Mouse (Mus musculus): ENCODE measurements at regions not wholly inside any gene's neighbourhood (a gene's known extent, or its start where the extent isn't known, plus 50 kb on each side); places are given as distances from the start of the nearest gene placed in this dataset.
A peak's percentile ranks its signal among the peaks of the same experiment; 100 is the strongest.

DNA sequence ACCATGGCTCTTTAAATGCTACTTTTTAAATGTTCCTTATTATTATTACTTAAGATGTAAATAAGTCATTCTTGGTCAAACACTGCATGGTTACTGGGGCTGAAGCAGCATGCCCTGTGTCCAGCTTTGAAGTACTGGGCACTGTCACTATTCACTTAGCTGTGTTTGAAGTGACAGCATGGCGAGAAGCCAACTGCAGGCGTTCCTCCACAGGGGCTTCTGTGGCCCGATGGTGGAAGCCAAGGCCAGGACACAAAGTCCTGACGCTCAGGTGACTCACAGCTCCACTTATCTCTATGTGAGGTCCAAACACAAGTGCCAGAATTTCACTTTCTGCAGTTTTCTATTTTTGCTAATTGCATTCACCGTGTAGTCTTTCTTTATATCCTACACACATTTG, 65.3 kb downstream of the Cdca7 start:
- DNase-seq (ENCODE audit: low spot score) (no peak), ATAC-seq (no peak)
- H3K4me3 ChIP-seq (ENCODE audit: low read depth, low read length): no peak overlapping the region
- no peak overlapping the region for H3K4me2 ChIP-seq (replicated peaks; ENCODE audit: low read depth, low read length)
- no peaks in the 10 kb centered on the region for H3K4me1 ChIP-seq (ENCODE audit: insufficient read depth, low read depth, low read length)
- WGBS: 48% methylated on average over 5 of the region's 5 CpGs
- no peaks in the 10 kb centered on the region for H3K36me3 ChIP-seq (ENCODE audit: insufficient read depth, low read length)
- no peak overlapping the region for H3K9ac ChIP-seq (replicated peaks; ENCODE audit: low read depth)
- H3K27ac ChIP-seq (ENCODE audit: low read length): no peak overlapping the region
- no peaks in the 10 kb centered on the region for H3K9me3 ChIP-seq (ENCODE audit: low read length)
- no peaks in the 10 kb centered on the region for H3K27me3 ChIP-seq (replicated peaks; ENCODE audit: insufficient read depth, low read length)
- no peak for TF ChIP-seq CTCF (IDR thresholded peaks at IDR 0.05)
- no peak for TF ChIP-seq EP300 (IDR thresholded peaks at IDR 0.05)

DNA sequence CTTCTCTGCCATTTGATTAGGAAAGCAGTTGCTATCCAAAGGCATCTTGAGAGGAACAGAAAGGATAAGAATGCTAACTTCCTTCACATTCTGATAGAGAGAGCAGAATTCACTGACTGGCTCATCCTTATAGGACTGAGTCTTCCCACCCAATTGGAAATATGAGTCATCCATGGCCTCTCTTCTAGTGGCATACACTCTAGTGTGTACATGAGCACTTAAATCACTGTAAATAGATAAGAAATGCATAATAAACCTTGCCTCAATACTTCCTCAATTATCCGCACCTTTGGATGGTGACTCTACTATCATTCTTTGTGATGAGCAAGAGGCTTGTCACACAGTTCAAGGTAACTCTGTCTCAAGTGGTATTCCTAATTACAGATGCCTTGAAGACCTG, 69.5 kb downstream of the Cdca7 start:
- Histone ChIP-seq H3K36me3 (ENCODE audit: insufficient read depth, low read length) (no peaks in the 10 kb centered on the region), H3K27me3 (replicated peaks; ENCODE audit: insufficient read depth, low read length) (no peaks in the 10 kb centered on the region), H3K4me2 (replicated peaks; ENCODE audit: low read depth, low read length) (no peak overlapping the region), H3K27ac (ENCODE audit: low read length) (no peak overlapping the region), H3K4me1 (ENCODE audit: insufficient read depth, low read depth, low read length) (peaks cover 3% of the 10 kb centered on the region; the same call in 1 of the 2 replicates), H3K4me3 (ENCODE audit: low read depth, low read length) (no peak overlapping the region), H3K9ac (replicated peaks; ENCODE audit: low read depth) (no peak overlapping the region), H3K9me3 (ENCODE audit: low read length) (no peaks in the 10 kb centered on the region)
- TF ChIP-seq CTCF (IDR thresholded peaks at IDR 0.05) (no peak), EP300 (IDR thresholded peaks at IDR 0.05) (no peak)
- WGBS: 84% methylated on average over 1 of the region's 1 CpGs
- DNase-seq (ENCODE audit: low spot score) (no peak), ATAC-seq (no peak)

- TF ChIP-seq CTCF (IDR thresholded peaks at IDR 0.05) (no peak), EP300 (IDR thresholded peaks at IDR 0.05) (0 out of 2 replicates have a peak, but pooled peaks have one; percentile 29)
- Histone ChIP-seq H3K27me3 (replicated peaks; ENCODE audit: insufficient read depth, low read length) (no peaks in the 10 kb centered on the region), H3K9ac (replicated peaks; ENCODE audit: low read depth) (no peak overlapping the region), H3K4me1 (ENCODE audit: insufficient read depth, low read depth, low read length) (peaks cover 3% of the 10 kb centered on the region; the same call in 1 of the 2 replicates), H3K27ac (ENCODE audit: low read length) (no peak overlapping the region), H3K9me3 (ENCODE audit: low read length) (no peaks in the 10 kb centered on the region), H3K4me3 (ENCODE audit: low read depth, low read length) (no peak overlapping the region), H3K4me2 (replicated peaks; ENCODE audit: low read depth, low read length) (no peak overlapping the region), H3K36me3 (ENCODE audit: insufficient read depth, low read length) (no peaks in the 10 kb centered on the region)
- 28% methylated on average over 5 of the region's 5 CpGs for WGBS
- ATAC-seq (peak; percentile 21; the same call in 1 of the 2 replicates), DNase-seq (ENCODE audit: low spot score) (peak; percentile 29)
Measured at GRCm38 (mm10) chr2:72546476-72546875, 70.5 kb downstream of the Cdca7 start.

- 10% methylated on average over 4 of the region's 4 CpGs for WGBS
- ATAC-seq (no peak), DNase-seq (ENCODE audit: low spot score) (no peak)
Measured at GRCm38 (mm10) chr2:72546963-72547362, 71.0 kb downstream of the Cdca7 start.

DNA sequence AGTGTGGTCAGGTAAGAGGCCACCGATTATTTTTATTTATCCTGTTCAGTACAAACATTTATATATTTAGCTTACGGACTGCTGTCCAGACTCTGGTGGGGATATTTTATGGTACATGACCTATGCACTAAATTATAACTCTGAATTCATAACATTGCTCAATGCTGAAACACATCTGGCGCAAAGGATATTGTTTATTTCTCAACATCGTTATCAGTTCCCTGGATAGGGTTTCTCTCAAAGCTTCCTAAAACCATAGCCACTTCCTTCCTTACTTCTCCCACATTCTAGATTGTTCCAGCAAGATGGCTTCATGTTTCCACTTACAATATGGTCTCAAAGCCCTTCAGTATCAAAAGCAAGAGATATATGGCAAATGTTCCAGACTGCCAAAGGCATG, 75.3 kb downstream of the Cdca7 start:
- no peak overlapping the region for H3K4me3 ChIP-seq (ENCODE audit: low read depth, low read length)
- TF ChIP-seq EP300 (IDR thresholded peaks at IDR 0.05): no peak
- TF ChIP-seq CTCF (IDR thresholded peaks at IDR 0.05): no peak
- no peak overlapping the region for H3K9ac ChIP-seq (replicated peaks; ENCODE audit: low read depth)
- no peaks in the 10 kb centered on the region for H3K9me3 ChIP-seq (ENCODE audit: low read length)
- no peaks in the 10 kb centered on the region for H3K36me3 ChIP-seq (ENCODE audit: insufficient read depth, low read length)
- H3K4me2 ChIP-seq (replicated peaks; ENCODE audit: low read depth, low read length): no peak overlapping the region
- H3K27ac ChIP-seq (ENCODE audit: low read length): no peak overlapping the region
- H3K4me1 ChIP-seq (ENCODE audit: insufficient read depth, low read depth, low read length): peaks cover 3% of the 10 kb centered on the region; the same call in 1 of the 2 replicates
- ATAC-seq: no peak
- WGBS: 51% methylated on average over 4 of the region's 4 CpGs
- H3K27me3 ChIP-seq (replicated peaks; ENCODE audit: insufficient read depth, low read length): no peaks in the 10 kb centered on the region
- peak; percentile 55 for DNase-seq (ENCODE audit: low spot score)

More at GRCm38 (mm10) chr2:72546963-72547362, 71.0 kb downstream of the Cdca7 start:
- no peaks in the 10 kb centered on the region for H3K9me3 ChIP-seq (ENCODE audit: low read length)
- H3K9ac ChIP-seq (replicated peaks; ENCODE audit: low read depth): no peak overlapping the region
- H3K4me3 ChIP-seq (ENCODE audit: low read depth, low read length): no peak overlapping the region
- H3K27ac ChIP-seq (ENCODE audit: low read length): no peak overlapping the region
- H3K4me1 ChIP-seq (ENCODE audit: insufficient read depth, low read depth, low read length): peaks cover 3% of the 10 kb centered on the region; the same call in 1 of the 2 replicates
- TF ChIP-seq CTCF (IDR thresholded peaks at IDR 0.05): no peak
- no peak for TF ChIP-seq EP300 (IDR thresholded peaks at IDR 0.05)
- no peaks in the 10 kb centered on the region for H3K36me3 ChIP-seq (ENCODE audit: insufficient read depth, low read length)
- no peaks in the 10 kb centered on the region for H3K27me3 ChIP-seq (replicated peaks; ENCODE audit: insufficient read depth, low read length)
- H3K4me2 ChIP-seq (replicated peaks; ENCODE audit: low read depth, low read length): no peak overlapping the region

- Histone ChIP-seq H3K4me3 (ENCODE audit: low read depth, low read length) (no peak overlapping the region), H3K9me3 (ENCODE audit: low read length) (no peaks in the 10 kb centered on the region), H3K27me3 (replicated peaks; ENCODE audit: insufficient read depth, low read length) (no peaks in the 10 kb centered on the region), H3K9ac (replicated peaks; ENCODE audit: low read depth) (no peak overlapping the region), H3K4me1 (ENCODE audit: insufficient read depth, low read depth, low read length) (no peaks in the 10 kb centered on the region), H3K4me2 (replicated peaks; ENCODE audit: low read depth, low read length) (no peak overlapping the region), H3K36me3 (ENCODE audit: insufficient read depth, low read length) (no peaks in the 10 kb centered on the region), H3K27ac (ENCODE audit: low read length) (0 out of 2 replicates have a peak overlapping the region, but pooled peaks have one; percentile 20)
- WGBS: 48% methylated on average over 5 of the region's 5 CpGs
- TF ChIP-seq EP300 (IDR thresholded peaks at IDR 0.05): peak; percentile 58
- TF ChIP-seq CTCF (IDR thresholded peaks at IDR 0.05): no peak
- DNase-seq (ENCODE audit: low spot score): peak; percentile 84
- ATAC-seq: peak; percentile 73
Measured at GRCm38 (mm10) chr2:72554603-72555002, 78.6 kb downstream of the Cdca7 start.

- WGBS: 83% methylated on average over 4 of the region's 4 CpGs
- no peaks in the 10 kb centered on the region for H3K9me3 ChIP-seq (ENCODE audit: low read length)
- no peak overlapping the region for H3K4me2 ChIP-seq (replicated peaks; ENCODE audit: low read depth, low read length)
- no peak for DNase-seq (ENCODE audit: low spot score)
- no peak for TF ChIP-seq EP300 (IDR thresholded peaks at IDR 0.05)
- TF ChIP-seq CTCF (IDR thresholded peaks at IDR 0.05): no peak
- no peak; the same call in 1 of the 2 replicates for ATAC-seq
- H3K4me3 ChIP-seq (ENCODE audit: low read depth, low read length): no peak overlapping the region
- H3K27ac ChIP-seq (ENCODE audit: low read length): 0 out of 2 replicates have a peak overlapping the region, but pooled peaks have one; percentile 20
- no peaks in the 10 kb centered on the region for H3K27me3 ChIP-seq (replicated peaks; ENCODE audit: insufficient read depth, low read length)
- H3K9ac ChIP-seq (replicated peaks; ENCODE audit: low read depth): no peak overlapping the region
- H3K36me3 ChIP-seq (ENCODE audit: insufficient read depth, low read length): no peaks in the 10 kb centered on the region
- no peaks in the 10 kb centered on the region for H3K4me1 ChIP-seq (ENCODE audit: insufficient read depth, low read depth, low read length)
Measured at GRCm38 (mm10) chr2:72555116-72555515, 79.2 kb downstream of the Cdca7 start.
